Mouse (Mus musculus) testis, adult 2 months (tissue): ENCODE data around the gene Cdk6.

Experiments
- CTCF ChIP-seq: fragments of 200-500 bp; IDR thresholded peaks from 2 replicates; pipeline ENCODE4 v1.5.1; 2012; ENCODE audit warnings: low read depth, mild to moderate bottlenecking, inconsistent platforms, low read length, moderate library complexity; ENCODE audit not compliant: control insufficient read depth, insufficient read depth, insufficient replicate concordance
- POLR2A ChIP-seq: fragments of 200-500 bp; IDR thresholded peaks from 2 replicates; pipeline ENCODE4 v1.6.1; 2012; ENCODE audit warnings: low read depth, mild to moderate bottlenecking, inconsistent platforms, low read length, moderate library complexity; ENCODE audit not compliant: control insufficient read depth

- no peak for TF ChIP-seq CTCF
- TF ChIP-seq POLR2A = no peak
Observed at GRCm38 (mm10) chr5:3577939-3578338, 236.7 kb downstream of the Cdk6 start.
